Mouse (Mus musculus) liver, embryonic 14.5 days (tissue): Measurements from ENCODE around the gene Primpol. TPM values are rescaled to one million over a fixed set of nuclear protein-coding genes. Genes with fewer than 3 reads are reported as not detected.

Source experiments
- ATAC-seq: fragments of 200-750 bp; cut with Nextera tagmentation; 2 replicates; pipeline ENCODE4 v1.8.0; 2017; ENCODE audit warnings: moderate number of reproducible peaks, mild to moderate bottlenecking, moderate library complexity; ENCODE audit not compliant: insufficient read depth
- DNase-seq, 3 experiments: peaks; one replicate each; pipeline ENCODE4 v3.0.0-alpha.2; 2012 to 2013; ENCODE audit warnings: low read depth in 3 of 3, low spot score in 3 of 3
- H3K27ac ChIP-seq: fragments of 300-500 bp; sonication (generic); 2 replicates; pipeline ENCODE4 v1.5.1; 2014; ENCODE audit warnings: moderate library complexity, mild to moderate bottlenecking, control low read depth, inconsistent platforms
- H3K27me3 ChIP-seq: fragments of 300-500 bp; sonication (generic); 2 replicates; pipeline ENCODE4 v1.6.1; 2014; ENCODE audit warnings: mild to moderate bottlenecking, low read length, moderate library complexity; ENCODE audit not compliant: control insufficient read depth, insufficient read depth
- H3K36me3 ChIP-seq: fragments of 300-500 bp; sonication (generic); replicated peaks from 2 replicates; pipeline ENCODE4 v1.6.1; 2014; ENCODE audit warnings: low read depth; ENCODE audit not compliant: control insufficient read depth, insufficient read depth
- H3K4me1 ChIP-seq, 2 experiments: fragments of 200-500 bp in 1 of 2; fragments of 300-500 bp in 1 of 2; sonication (generic) in 1 of 2; replicated peaks; 2 replicates each; pipeline ENCODE4 v1.6.1; 2012 to 2014; ENCODE audit warnings: antibody characterized with exemption in 1 of 2, inconsistent platforms in 1 of 2, low read length in 1 of 2; ENCODE audit not compliant: control insufficient read depth in 2 of 2, insufficient read depth in 2 of 2
- H3K4me2 ChIP-seq: fragments of 300-500 bp; sonication (generic); 2 replicates; pipeline ENCODE4 v1.6.1; 2014; ENCODE audit warnings: low read depth, mild to moderate bottlenecking, control low read depth, moderate library complexity
- H3K4me3 ChIP-seq, 2 experiments: fragments of 200-500 bp in 1 of 2; fragments of 300-500 bp in 1 of 2; sonication (generic) in 1 of 2; 2 replicates each; pipeline ENCODE4 v1.5.1; 2012 to 2014; ENCODE audit warnings: low read depth in 2 of 2, low read length in 2 of 2, mild to moderate bottlenecking in 2 of 2, control low read depth in 1 of 2, inconsistent platforms in 1 of 2, moderate library complexity in 1 of 2; ENCODE audit not compliant: insufficient read depth in 1 of 2
- H3K9ac ChIP-seq: fragments of 300-500 bp; sonication (generic); replicated peaks from 2 replicates; pipeline ENCODE4 v1.6.1; 2014; ENCODE audit warnings: mild to moderate bottlenecking, control low read depth, moderate library complexity
- H3K9me3 ChIP-seq: fragments of 300-500 bp; sonication (generic); 2 replicates; pipeline ENCODE4 v1.6.1; 2016; ENCODE audit warnings: low read length, mixed read lengths; ENCODE audit not compliant: control insufficient read depth
- CTCF ChIP-seq: IDR thresholded peaks from 2 replicates; pipeline ENCODE4 v1.5.1; 2016; ENCODE audit warnings: antibody characterized with exemption, low read depth, control low read depth
- EP300 ChIP-seq: IDR thresholded peaks from 2 replicates; pipeline ENCODE4 v1.6.1; 2016; ENCODE audit warnings: antibody characterized with exemption, low read depth
- WGBS: fragments of 180-500 bp; shearing (Covaris S2); extraction: QIAGEN DNeasy Blood & Tissue Kit; methylation state at CpG from one replicate; pipeline ENCODE4 v1.1.7; 2014; ENCODE audit not compliant: insufficient replicate concordance; 5-methylcytosine and 5-hydroxymethylcytosine counted together
- polyA plus RNA-seq, 2 experiments: library from polyadenylated mRNA; depleted of rRNA in 1 of 2; stranded (reverse) in 1 of 2; unstranded in 1 of 2; fragments of >200 nt; fragmentation: Nextera tagmentation in 1 of 2; extraction: Ambion mirVana in 1 of 2; gene quantifications; 2 replicates each; pipeline versions ENCODE4 v1.2.1 to v1.2.3; 2012 to 2014

Primpol gene
- polyA plus RNA-seq, 2 experiments, result 4.0 to 9.0 TPM

- Histone ChIP-seq H3K36me3 (peaks cover 4% of the 10 kb centered on the region), H3K4me2 (no peak overlapping the region), H3K27ac (no peak overlapping the region), H3K9ac (no peak overlapping the region), H3K4me1 (peaks cover 11 to 43% of the 10 kb centered on the region in 2 experiments), H3K4me3 (no peak overlapping the region), H3K27me3 (no peaks in the 10 kb centered on the region), H3K9me3 (no peaks in the 10 kb centered on the region)
- no peak for ATAC-seq
- 80% methylated on average over 2 of the region's 2 CpGs for WGBS
- DNase-seq, result no peak
- TF ChIP-seq EP300, result no peak
- no peak for TF ChIP-seq CTCF
These were observed 18.9 kb downstream of the Primpol start for GRCm38 (mm10) chr8:46598114-46598513.

GRCm38 (mm10) chr8:46597411-46597810, 19.6 kb downstream of the Primpol start:
- ATAC-seq (no peak), DNase-seq (no peak)
- 51% methylated on average over 2 of the region's 2 CpGs for whole genome bisulfite sequencing
- peaks cover 4% of the 10 kb centered on the region for H3K36me3 ChIP-seq
- TF ChIP-seq EP300, result no peak
- TF ChIP-seq CTCF, result no peak
- no peaks in the 10 kb centered on the region for H3K9me3 ChIP-seq
- H3K9ac ChIP-seq, result no peak overlapping the region
- no peak overlapping the region for H3K4me3 ChIP-seq
- H3K27ac ChIP-seq, result no peak overlapping the region
- no peaks in the 10 kb centered on the region for H3K27me3 ChIP-seq
- no peak overlapping the region for H3K4me2 ChIP-seq
- peaks cover 11 to 43% of the 10 kb centered on the region in 2 experiments for H3K4me1 ChIP-seq

- TF ChIP-seq EP300 (no peak), CTCF (no peak)
These were observed 20.5 kb downstream of the Primpol start for GRCm38 (mm10) chr8:46596530-46596929.

GRCm38 (mm10) chr8:46595593-46595992, 21.4 kb downstream of the Primpol start:
- ATAC-seq (no peak), DNase-seq (no peak)
- Histone ChIP-seq H3K36me3 (peaks cover 4% of the 10 kb centered on the region), H3K4me3 (no peak overlapping the region), H3K27me3 (no peaks in the 10 kb centered on the region), H3K27ac (no peak overlapping the region), H3K4me1 (peaks cover 13 to 49% of the 10 kb centered on the region in 2 experiments), H3K9me3 (no peaks in the 10 kb centered on the region), H3K9ac (no peak overlapping the region), H3K4me2 (no peak overlapping the region)
- TF ChIP-seq EP300 (no peak), CTCF (no peak)
- 31% methylated on average over 2 of the region's 2 CpGs for WGBS

More at GRCm38 (mm10) chr8:46596530-46596929, 20.5 kb downstream of the Primpol start:
- Histone ChIP-seq H3K36me3 (peaks cover 4% of the 10 kb centered on the region), H3K4me1 (peaks cover 11 to 44% of the 10 kb centered on the region in 2 experiments), H3K9me3 (no peaks in the 10 kb centered on the region), H3K9ac (no peak overlapping the region), H3K4me3 (no peak overlapping the region), H3K4me2 (no peak overlapping the region), H3K27ac (no peak overlapping the region), H3K27me3 (no peaks in the 10 kb centered on the region)
- 69% methylated on average over 2 of the region's 2 CpGs for WGBS
- ATAC-seq, result no peak
- no peak for DNase-seq

GRCm38 (mm10) chr8:46593772-46594171, 23.2 kb downstream of the Primpol start:
- Histone ChIP-seq H3K9me3 (no peaks in the 10 kb centered on the region), H3K4me1 (peaks cover 8 to 47% of the 10 kb centered on the region in 2 experiments), H3K27ac (no peak overlapping the region), H3K27me3 (no peaks in the 10 kb centered on the region), H3K36me3 (peaks cover 4% of the 10 kb centered on the region), H3K4me3 (no peak overlapping the region), H3K9ac (no peak overlapping the region), H3K4me2 (no peak overlapping the region)
- TF ChIP-seq EP300 (no peak), CTCF (no peak)
- DNase-seq, result no peak
- no peak for ATAC-seq
- 67% methylated on average over 2 of the region's 2 CpGs for WGBS
